Mouse (Mus musculus) thymus, adult 2 months (tissue): ENCODE data around the gene Pdia2.

Experiments
- CTCF ChIP-seq: fragments of 200-500 bp; IDR thresholded peaks from 2 replicates; pipeline ENCODE4 v1.5.1; 2012; ENCODE audit warnings: mild to moderate bottlenecking, control low read depth, low read length, moderate library complexity, borderline replicate concordance; ENCODE audit not compliant: control insufficient read depth, poor library complexity, insufficient read depth; ENCODE audit errors: extremely low read depth
- POLR2A ChIP-seq: fragments of 200-500 bp; IDR thresholded peaks from 2 replicates; pipeline ENCODE4 v1.6.1; 2012; ENCODE audit warnings: mild to moderate bottlenecking, low read length, control low read depth, moderate library complexity; ENCODE audit not compliant: control insufficient read depth, poor library complexity, insufficient read depth; ENCODE audit errors: extremely low read depth

GRCm38 (mm10) chr17:26151886-26152630, 46.8 kb downstream of the Pdia2 start:
- TF ChIP-seq POLR2A: no peak
- no peak for TF ChIP-seq CTCF
